Mouse (Mus musculus) E14TG2a.4 (cell line): Measurements from ENCODE around the gene Tgfb1.

ENCODE experiments used
- CTCF ChIP-seq: conservative IDR thresholded peaks from 2 replicates; pipeline ENCODE4 v1.5.1; 2014; ENCODE audit warnings: low read length
- NANOG ChIP-seq: IDR thresholded peaks from 2 replicates; pipeline ENCODE4 v1.6.1; 2014; ENCODE audit warnings: borderline replicate concordance, low read length, mixed read lengths
- POU5F1 ChIP-seq: IDR thresholded peaks from 2 replicates; pipeline ENCODE4 v1.6.1; 2014; ENCODE audit warnings: low read length, borderline replicate concordance

- TF ChIP-seq CTCF, result no peak
- TF ChIP-seq POU5F1, result no peak
- TF ChIP-seq NANOG, result no peak
These were observed 24.4 kb downstream of the Tgfb1 start for GRCm38 (mm10) chr7:25711165-25711564.
